Comparison of ENCODE assay signal across 30 mouse cellular contexts in genomic region chr16:69800955-69801598, GRCm38 (mm10).
DNase-seq lines count a peak whose midpoint lies in the region; ATAC-seq and TF ChIP-seq lines count a peak whose summit lies in the region.
"Had no signal": no experiment of that assay in that cellular context is flagged by ENCODE, and none has a peak within 500 bp of the region (broad histone marks: within the 10 kb centered on the region; RNA-seq: fewer than 3 reads in every experiment).

No protein-coding gene starts in this region.

- H3K36me3 ChIP-seq in forebrain, embryonic 14.5 days (ENCODE audit: control insufficient read depth, insufficient read depth, low read length) = no peaks in the 10 kb centered on the region
- H3K36me3 ChIP-seq in forebrain, embryonic 13.5 days (ENCODE audit: poor library complexity, severe bottlenecking) = no peaks in the 10 kb centered on the region
- no peaks in the 10 kb centered on the region for H3K36me3 ChIP-seq in midbrain, embryonic 12.5 days
- no peaks in the 10 kb centered on the region for H3K36me3 ChIP-seq in midbrain, embryonic 16.5 days (ENCODE audit: control insufficient read depth, insufficient read depth, low read length)
- H3K36me3 ChIP-seq in neural tube, embryonic 14.5 days (ENCODE audit: control insufficient read depth, insufficient read depth, low read length) = no peaks in the 10 kb centered on the region
- H3K36me3 ChIP-seq: liver, embryonic 12.5 days; stomach, embryonic 15.5 days had no signal

- no peaks in the 10 kb centered on the region for H3K4me1 ChIP-seq in forebrain, embryonic 14.5 days (ENCODE audit: control insufficient read depth, insufficient read depth, low read length)
- H3K4me1 ChIP-seq in forebrain, embryonic 13.5 days = no peaks in the 10 kb centered on the region
- no peaks in the 10 kb centered on the region for H3K4me1 ChIP-seq in midbrain, embryonic 12.5 days
- H3K4me1 ChIP-seq in midbrain, embryonic 16.5 days (ENCODE audit: control insufficient read depth, insufficient read depth, low read length) = no peaks in the 10 kb centered on the region
- H3K4me1 ChIP-seq in neural tube, embryonic 14.5 days (ENCODE audit: control insufficient read depth, insufficient read depth, low read length) = no peaks in the 10 kb centered on the region
- no peaks in the 10 kb centered on the region for H3K4me1 ChIP-seq in cerebellum, adult 2 months (ENCODE audit: control insufficient read depth, insufficient read depth, low read length)
- H3K4me1 ChIP-seq: liver, embryonic 12.5 days; stomach, embryonic 15.5 days had no signal

- no peaks in the 10 kb centered on the region for H3K27me3 ChIP-seq in forebrain, embryonic 14.5 days (replicated peaks; ENCODE audit: control insufficient read depth, insufficient read depth, low read length)
- no peaks in the 10 kb centered on the region for H3K27me3 ChIP-seq in forebrain, embryonic 13.5 days
- no peaks in the 10 kb centered on the region for H3K27me3 ChIP-seq in midbrain, embryonic 12.5 days
- no peaks in the 10 kb centered on the region for H3K27me3 ChIP-seq in midbrain, embryonic 16.5 days (ENCODE audit: control insufficient read depth, insufficient read depth, low read depth, low read length)
- no peaks in the 10 kb centered on the region for H3K27me3 ChIP-seq in neural tube, embryonic 14.5 days (ENCODE audit: control insufficient read depth, insufficient read depth, low read length)
- H3K27me3 ChIP-seq in cerebellum, adult 2 months (ENCODE audit: control insufficient read depth, insufficient read depth, low read length) = no peaks in the 10 kb centered on the region
- H3K27me3 ChIP-seq: liver, embryonic 12.5 days; stomach, embryonic 15.5 days had no signal

- WGBS in forebrain, embryonic 14.5 days = 66% methylated on average over 3 of the region's 3 CpGs
- WGBS in forebrain, embryonic 13.5 days = 79% methylated on average over 3 of the region's 3 CpGs
- 61% methylated on average over 3 of the region's 3 CpGs for WGBS in midbrain, embryonic 12.5 days
- 63% methylated on average over 3 of the region's 3 CpGs for WGBS in midbrain, embryonic 16.5 days
- 52% methylated on average over 3 of the region's 3 CpGs for WGBS in neural tube, embryonic 14.5 days
- WGBS in cerebellum, adult 2 months = 69% methylated on average over 3 of the region's 3 CpGs

- no peak for TF ChIP-seq CTCF in cerebellum, adult 2 months (IDR thresholded peaks at IDR 0.05; ENCODE audit: borderline replicate concordance, insufficient read depth, low read depth, low read length)

- TF ChIP-seq POLR2A in cerebellum, adult 2 months (IDR thresholded peaks at IDR 0.05; ENCODE audit: borderline replicate concordance, insufficient read depth, low read length) = no peak

- no peak overlapping the region for H3K27ac ChIP-seq in forebrain, embryonic 14.5 days (ENCODE audit: low read depth, low read length)
- no peak overlapping the region for H3K27ac ChIP-seq in forebrain, embryonic 13.5 days
- H3K27ac ChIP-seq in midbrain, embryonic 12.5 days (replicated peaks) = no peak overlapping the region
- H3K27ac ChIP-seq in midbrain, embryonic 16.5 days (ENCODE audit: low read length) = no peak overlapping the region
- no peak overlapping the region for H3K27ac ChIP-seq in neural tube, embryonic 14.5 days (ENCODE audit: low read depth, low read length)
- no peak overlapping the region for H3K27ac ChIP-seq in cerebellum, adult 2 months (ENCODE audit: insufficient read depth, low read length)
- H3K27ac ChIP-seq: kidney, postnatal 0 days; liver, embryonic 12.5 days; stomach, embryonic 15.5 days had no signal

- no peak overlapping the region for H3K4me2 ChIP-seq in forebrain, embryonic 14.5 days (ENCODE audit: low read length)
- no peak overlapping the region for H3K4me2 ChIP-seq in forebrain, embryonic 13.5 days
- no peak overlapping the region for H3K4me2 ChIP-seq in midbrain, embryonic 12.5 days (replicated peaks)
- H3K4me2 ChIP-seq in midbrain, embryonic 16.5 days (ENCODE audit: low read length) = no peak overlapping the region
- H3K4me2 ChIP-seq in neural tube, embryonic 14.5 days (ENCODE audit: low read depth, low read length) = no peak overlapping the region
- H3K4me2 ChIP-seq: heart, embryonic 11.5 days; liver, embryonic 12.5 days; stomach, embryonic 15.5 days had no signal

- peak; percentile 2 for DNase-seq in forebrain, embryonic 14.5 days (ENCODE audit: low spot score)
- peak; percentile 8 for DNase-seq in retina, embryonic 14.5 days (ENCODE audit: low spot score)
- no peak for DNase-seq in retina, postnatal 1 day
- no peak for DNase-seq in cerebellum, adult 2 months
- DNase-seq: adrenal gland, adult 2 months; adrenal gland, postnatal 36 days; cerebellum, adult 9-10 months; cerebellum, postnatal 36 days; gastrocnemius, postnatal 25 days; heart, adult 11 months; heart, postnatal 36 days; kidney, adult 8-10 months; kidney, postnatal 4 days; layer of hippocampus, postnatal 36 days; left cerebral cortex, postnatal 4 days; liver, postnatal 0 days; lung, postnatal 36 days; right cerebral cortex, postnatal 25 days; thymus, adult 18-20 months; thymus, postnatal 25 days had no signal

- no peaks in the 10 kb centered on the region for H3K9me3 ChIP-seq in forebrain, embryonic 14.5 days (replicated peaks; ENCODE audit: control insufficient read depth, low read length)
- H3K9me3 ChIP-seq in forebrain, embryonic 13.5 days (replicated peaks) = no peaks in the 10 kb centered on the region
- H3K9me3 ChIP-seq in midbrain, embryonic 12.5 days = no peaks in the 10 kb centered on the region
- H3K9me3 ChIP-seq in midbrain, embryonic 16.5 days (replicated peaks; ENCODE audit: control insufficient read depth, low read length, poor library complexity, severe bottlenecking) = no peaks in the 10 kb centered on the region
- H3K9me3 ChIP-seq in neural tube, embryonic 14.5 days (ENCODE audit: control insufficient read depth, low read length) = no peaks in the 10 kb centered on the region
- H3K9me3 ChIP-seq: liver, embryonic 12.5 days; stomach, embryonic 15.5 days had no signal

- no peak overlapping the region for H3K4me3 ChIP-seq in forebrain, embryonic 14.5 days (ENCODE audit: low read depth, low read length)
- H3K4me3 ChIP-seq in forebrain, embryonic 13.5 days = no peak overlapping the region
- H3K4me3 ChIP-seq in midbrain, embryonic 12.5 days = no peak overlapping the region
- H3K4me3 ChIP-seq in midbrain, embryonic 16.5 days (ENCODE audit: low read depth, low read length) = no peak overlapping the region
- no peak overlapping the region for H3K4me3 ChIP-seq in neural tube, embryonic 14.5 days (ENCODE audit: low read depth, low read length)
- H3K4me3 ChIP-seq in cerebellum, adult 2 months (replicated peaks; ENCODE audit: insufficient read depth, low read depth, low read length) = no peak overlapping the region
- H3K4me3 ChIP-seq: liver, embryonic 12.5 days; stomach, embryonic 15.5 days had no signal

- H3K9ac ChIP-seq in forebrain, embryonic 14.5 days (ENCODE audit: low read length) = no peak overlapping the region
- no peak overlapping the region for H3K9ac ChIP-seq in forebrain, embryonic 13.5 days
- H3K9ac ChIP-seq in midbrain, embryonic 12.5 days (replicated peaks) = no peak overlapping the region
- no peak overlapping the region for H3K9ac ChIP-seq in midbrain, embryonic 16.5 days (ENCODE audit: low read depth, low read length)
- no peak overlapping the region for H3K9ac ChIP-seq in neural tube, embryonic 14.5 days (replicated peaks; ENCODE audit: low read depth, low read length)
- H3K9ac ChIP-seq: liver, embryonic 12.5 days; liver, postnatal 0 days; stomach, embryonic 15.5 days had no signal

- no peak for ATAC-seq in forebrain, embryonic 14.5 days
- ATAC-seq in forebrain, embryonic 13.5 days = no peak
- peak; percentile 72 for ATAC-seq in midbrain, embryonic 12.5 days (ENCODE audit: low FRiP score, low read depth)
- ATAC-seq in midbrain, embryonic 16.5 days = no peak
- ATAC-seq in neural tube, embryonic 14.5 days (ENCODE audit: low read depth) = 0 out of 2 replicates have a peak, but pooled peaks have one; percentile 21
- ATAC-seq: activated CD4-positive, CD25-positive, alpha-beta regulatory T cell, adult 4 months; intestine, embryonic 16.5 days; liver, embryonic 12.5 days; liver, postnatal 0 days had no signal

Comparison
In these comparisons a context has a peak if more than half of its experiments do, and no peak if none do; other contexts are left out.
1. ATAC-seq: peak in midbrain, embryonic 12.5 days (single experiment) and neural tube, embryonic 14.5 days (single experiment); none in forebrain, embryonic 14.5 days (single experiment), forebrain, embryonic 13.5 days (single experiment) and midbrain, embryonic 16.5 days (single experiment).
2. DNase-seq: peak in forebrain, embryonic 14.5 days (single experiment) and retina, embryonic 14.5 days (single experiment); none in retina, postnatal 1 day (single experiment) and cerebellum, adult 2 months (0 of 2).